Mouse (Mus musculus) stomach, postnatal 0 days (tissue): ENCODE measurements around the gene Dlec1. TPM values are rescaled to one million over a fixed set of nuclear protein-coding genes. Genes with fewer than 3 reads are reported as not detected.
A peak's percentile ranks its signal among the peaks of the same experiment; 100 is the strongest.

Experiments used
- ATAC-seq: fragments of 200-750 bp; cut with Nextera tagmentation; 2 replicates; pipeline ENCODE4 v1.8.0; 2017; ENCODE audit not compliant: low FRiP score, low TSS enrichment
- DNase-seq: peaks from one replicate; pipeline ENCODE4 v3.0.0-alpha.2; 2016; ENCODE audit warnings: low spot score
- H3K27ac ChIP-seq: fragments of 300-500 bp; sonication (generic); replicated peaks from 2 replicates; pipeline ENCODE4 v1.5.1; 2014; ENCODE audit warnings: mild to moderate bottlenecking, control low read depth
- H3K27me3 ChIP-seq: fragments of 300-500 bp; sonication (generic); 2 replicates; pipeline ENCODE4 v1.6.1; 2014; ENCODE audit warnings: low read length; ENCODE audit not compliant: control insufficient read depth, insufficient read depth
- H3K36me3 ChIP-seq: fragments of 300-500 bp; sonication (generic); 2 replicates; pipeline ENCODE4 v1.6.1; 2014; ENCODE audit warnings: low read length, mixed read lengths; ENCODE audit not compliant: control insufficient read depth, insufficient read depth
- H3K4me1 ChIP-seq: fragments of 300-500 bp; sonication (generic); replicated peaks from 2 replicates; pipeline ENCODE4 v1.6.1; 2014; ENCODE audit warnings: antibody characterized with exemption; ENCODE audit not compliant: control insufficient read depth, insufficient read depth
- H3K4me2 ChIP-seq: fragments of 300-500 bp; sonication (generic); replicated peaks from 2 replicates; pipeline ENCODE4 v1.6.1; 2014; ENCODE audit warnings: low read depth, mild to moderate bottlenecking, control low read depth, moderate library complexity
- H3K4me3 ChIP-seq: fragments of 300-500 bp; sonication (generic); 2 replicates; pipeline ENCODE4 v1.5.1; 2014; ENCODE audit warnings: low read depth, low read length, control low read depth
- H3K9ac ChIP-seq: fragments of 300-500 bp; sonication (generic); 2 replicates; pipeline ENCODE4 v1.6.1; 2014; ENCODE audit warnings: mild to moderate bottlenecking, low read length, control low read depth, mixed read lengths
- H3K9me3 ChIP-seq: fragments of 300-500 bp; sonication (generic); 2 replicates; pipeline ENCODE4 v1.6.1; 2016; ENCODE audit warnings: low read length; ENCODE audit not compliant: control insufficient read depth
- CTCF ChIP-seq: IDR thresholded peaks from 2 replicates; pipeline ENCODE4 v1.5.1; 2016; ENCODE audit warnings: antibody characterized with exemption, low read depth, mild to moderate bottlenecking, moderate library complexity
- EP300 ChIP-seq: optimal IDR thresholded peaks from 2 replicates; pipeline ENCODE3; 2016; ENCODE audit warnings: antibody characterized with exemption
- WGBS: fragments of 180-500 bp; shearing (Covaris S2); extraction: QIAGEN DNeasy Blood & Tissue Kit; methylation state at CpG from one replicate; pipeline ENCODE4 v1.1.7; 2014; 5-methylcytosine and 5-hydroxymethylcytosine counted together
- polyA plus RNA-seq: library from polyadenylated mRNA; unstranded; fragments of >200 nt; fragmentation: Nextera tagmentation; extraction: Ambion mirVana; gene quantifications from 2 replicates; pipeline ENCODE4 v1.2.1, GENCODE M21; 2015

Dlec1 gene
- polyA plus RNA-seq, 1 experiment from 2014 or later = 0.18 TPM

- Histone ChIP-seq H3K27ac (no peak overlapping the region), H3K9me3 (no peaks in the 10 kb centered on the region), H3K27me3 (no peaks in the 10 kb centered on the region; the same call in 1 of the 2 replicates), H3K36me3 (no peaks in the 10 kb centered on the region), H3K4me3 (no peak overlapping the region), H3K4me1 (no peaks in the 10 kb centered on the region), H3K4me2 (no peak overlapping the region), H3K9ac (no peak overlapping the region)
- TF ChIP-seq CTCF (no peak), EP300 (no peak)
- ATAC-seq = no peak
- no peak for DNase-seq
- 86% methylated on average over 11 of the region's 11 CpGs for WGBS
Measured at GRCm38 (mm10) chr9:119179292-119179691, 77.0 kb downstream of the Dlec1 start.

GRCm38 (mm10) chr9:119181241-119181728, 79.0 kb downstream of the Dlec1 start:
- no peak overlapping the region for H3K4me2 ChIP-seq
- H3K27me3 ChIP-seq = no peaks in the 10 kb centered on the region
- whole genome bisulfite sequencing = 7% methylated on average over 3 of the region's 3 CpGs
- no peak overlapping the region for H3K4me3 ChIP-seq
- H3K4me1 ChIP-seq = no peaks in the 10 kb centered on the region
- no peaks in the 10 kb centered on the region for H3K36me3 ChIP-seq
- no peak for TF ChIP-seq CTCF
- no peak for TF ChIP-seq EP300
- ATAC-seq (peak; percentile 38; the same call in 1 of the 2 replicates), DNase-seq (no peak)
- H3K27ac ChIP-seq = no peak overlapping the region
- no peak overlapping the region for H3K9ac ChIP-seq
- no peaks in the 10 kb centered on the region for H3K9me3 ChIP-seq

GRCm38 (mm10) chr9:119192202-119192990, 90.1 kb downstream of the Dlec1 start:
- Histone ChIP-seq H3K27ac (no peak overlapping the region), H3K4me1 (no peaks in the 10 kb centered on the region), H3K27me3 (no peaks in the 10 kb centered on the region), H3K36me3 (no peaks in the 10 kb centered on the region), H3K4me2 (no peak overlapping the region), H3K4me3 (no peak overlapping the region), H3K9me3 (no peaks in the 10 kb centered on the region), H3K9ac (no peak overlapping the region)
- WGBS = 31% methylated on average over 10 of the region's 11 CpGs
- TF ChIP-seq CTCF (peak; percentile 81), EP300 (no peak)
- peak; percentile 82 for ATAC-seq
- peak; percentile 81 for DNase-seq

Other genes starting within 250 kb of the Dlec1 start
- 7.4 and 9.0 TPM in 2 replicates for gene Ctdspl, start 176.0 kb upstream of the Dlec1 start, polyA plus RNA-seq
- 55.0 and 61.3 TPM in 2 replicates for gene Vill, start 49.7 kb upstream of the Dlec1 start, polyA plus RNA-seq
- 35.3 and 39.2 TPM in 2 replicates for gene Plcd1, start 9.0 kb upstream of the Dlec1 start, polyA plus RNA-seq
- 10.7 and 11.2 TPM in 2 replicates for gene Acaa1b, start 54.6 kb downstream of the Dlec1 start, polyA plus RNA-seq
- gene Gm47289, start 56.7 kb downstream of the Dlec1 start, polyA plus RNA-seq = not detected in 2 replicates
- 0.07 TPM in 1 of 2 replicates, not detected in the other for gene Slc22a13, start 106.6 kb downstream of the Dlec1 start, polyA plus RNA-seq
- 8.7 and 9.7 TPM in 2 replicates for gene Oxsr1, start 219.9 kb downstream of the Dlec1 start, polyA plus RNA-seq
- 181 and 193 TPM in 2 replicates for gene Acaa1a, start 237.2 kb downstream of the Dlec1 start, polyA plus RNA-seq
- gene Myd88, start 238.9 kb downstream of the Dlec1 start, polyA plus RNA-seq = 40.8 and 41.5 TPM in 2 replicates